In the genomic region with DNA sequence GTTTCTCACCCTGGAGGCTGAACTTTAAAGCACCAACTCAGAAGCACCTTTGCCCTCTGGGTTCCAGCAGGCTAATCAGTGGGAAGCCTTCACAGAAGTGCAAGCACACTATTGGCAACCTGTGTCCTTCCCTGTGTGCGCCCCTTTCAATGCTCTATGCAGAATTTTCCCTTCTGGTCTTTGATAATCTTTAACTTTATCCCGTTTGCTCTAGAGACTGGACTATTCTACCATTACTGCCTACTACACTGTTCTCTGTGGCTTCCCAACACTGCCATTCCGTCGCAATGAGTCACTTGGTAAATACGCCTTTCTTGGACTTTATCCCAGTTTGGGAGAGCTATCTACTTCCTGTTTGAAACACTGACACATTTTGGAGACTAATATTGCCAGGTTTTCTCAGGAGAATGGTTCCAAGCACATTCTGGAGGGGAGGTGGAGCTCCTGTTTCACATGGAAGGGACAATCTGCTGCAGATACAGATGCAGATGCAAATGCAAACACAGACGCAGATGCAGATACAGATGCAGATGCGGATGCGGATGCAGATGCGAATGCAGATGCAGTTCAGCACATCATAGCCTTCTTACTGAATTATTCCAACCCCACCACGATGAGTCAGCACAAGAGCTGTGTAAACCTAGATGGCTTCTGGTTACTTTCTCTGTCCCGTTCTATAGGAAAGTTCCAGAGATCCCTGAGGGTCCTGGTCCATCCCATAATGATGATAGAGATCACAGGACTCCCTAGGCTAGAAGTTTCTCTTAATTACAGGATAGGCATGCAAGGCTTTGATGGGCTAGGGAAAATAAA, we compare ENCODE assay signal across 8 mouse cellular contexts. TPM values are rescaled to one million over a fixed set of nuclear protein-coding genes. Genes with fewer than 3 reads are reported as not detected.
A peak's percentile ranks its signal among the peaks of the same experiment; 100 is the strongest.
DNase-seq lines count a peak whose midpoint lies in the region; ATAC-seq lines count a peak whose summit lies in the region.

No protein-coding gene starts in this region.

- H3K27ac ChIP-seq in liver, embryonic 13.5 days: peak overlapping the region; percentile 39
- no peak overlapping the region for H3K27ac ChIP-seq in midbrain, embryonic 13.5 days

- ATAC-seq in liver, embryonic 13.5 days (ENCODE audit: low read depth): peak; percentile 78
- ATAC-seq in erythroid progenitor cell, adult 5-6 weeks (replicated peaks; ENCODE audit: low FRiP score, poor library complexity, severe bottlenecking): no peak
- ATAC-seq in midbrain, embryonic 13.5 days: no peak

- peaks cover 15% of the 10 kb centered on the region for H3K4me1 ChIP-seq in liver, embryonic 13.5 days (replicated peaks)
- no peaks in the 10 kb centered on the region for H3K4me1 ChIP-seq in midbrain, embryonic 13.5 days (replicated peaks)

- 52% methylated on average over 11 of the region's 11 CpGs for WGBS in liver, embryonic 13.5 days (ENCODE audit: insufficient replicate concordance)
- WGBS in midbrain, embryonic 13.5 days: 84% methylated on average over 11 of the region's 11 CpGs

- no peaks in the 10 kb centered on the region for H3K9me3 ChIP-seq in liver, embryonic 13.5 days (replicated peaks)
- H3K9me3 ChIP-seq in midbrain, embryonic 13.5 days: no peaks in the 10 kb centered on the region

- no peak overlapping the region for H3K4me2 ChIP-seq in liver, embryonic 13.5 days
- no peak overlapping the region for H3K4me2 ChIP-seq in midbrain, embryonic 13.5 days (replicated peaks)

- no peak overlapping the region for H3K4me3 ChIP-seq in liver, embryonic 13.5 days (replicated peaks)
- no peak overlapping the region for H3K4me3 ChIP-seq in midbrain, embryonic 13.5 days (replicated peaks)

- DNase-seq in right cerebral cortex, postnatal 25 days: peak; percentile 20
- DNase-seq in right cerebral cortex, postnatal 4 days: no peak
- peak; percentile 33 for DNase-seq in gonadal fat pad, adult 2 months (ENCODE audit: low read depth)
- peak; percentile 90 for DNase-seq in kidney, adult 9 months
- no peak for DNase-seq in liver, embryonic 13.5 days
- peak; percentile 65 for DNase-seq in telencephalon, adult 2 months (ENCODE audit: low read depth, low spot score)

- H3K9ac ChIP-seq in liver, embryonic 13.5 days: no peak overlapping the region
- no peak overlapping the region for H3K9ac ChIP-seq in midbrain, embryonic 13.5 days (replicated peaks)

- H3K27me3 ChIP-seq in liver, embryonic 13.5 days: no peaks in the 10 kb centered on the region
- H3K27me3 ChIP-seq in midbrain, embryonic 13.5 days: no peaks in the 10 kb centered on the region

- no peaks in the 10 kb centered on the region for H3K36me3 ChIP-seq in liver, embryonic 13.5 days
- no peaks in the 10 kb centered on the region for H3K36me3 ChIP-seq in midbrain, embryonic 13.5 days

RNA-seq across cellular contexts. Expression of gene Dennd1b, which starts 34.4 kb away (rescaled TPM):
- polyA plus RNA-seq in gonadal fat pad, adult 2 months (2012; rRNA removed): 7.1 and 8.4 TPM in 2 replicates
- polyA plus RNA-seq in liver, embryonic 13.5 days (2015; fragmentation: Nextera tagmentation; extraction: Ambion mirVana): 2.9 and 3.5 TPM in 2 replicates
- total RNA-seq in erythroid progenitor cell, adult 5-6 weeks (2015; ENCODE audit: low replicate concordance): 8.6 and 15.1 TPM in 2 replicates
- total RNA-seq in erythroid progenitor cell, adult 5-6 weeks (2017; ENCODE audit: low replicate concordance): 2.3 and 5.1 TPM in 2 replicates
- polyA plus RNA-seq in midbrain, embryonic 13.5 days (2015; fragmentation: Nextera tagmentation; extraction: Ambion mirVana): 13.0 and 13.1 TPM in 2 replicates

Comparison
In these comparisons a context has a peak if more than half of its experiments do, and no peak if none do; other contexts are left out.
1. DNase-seq: peak in right cerebral cortex, postnatal 25 days (single experiment), gonadal fat pad, adult 2 months (single experiment), kidney, adult 9 months (single experiment) and telencephalon, adult 2 months (single experiment); none in right cerebral cortex, postnatal 4 days (single experiment) and liver, embryonic 13.5 days (single experiment).